Mouse (Mus musculus) fat pad, adult 2 months (tissue): Measurements from ENCODE around the gene Prss38.
"Not testable (repeated sequence)": the region's sequence is repeated elsewhere in the genome, so short reads cannot be mapped to it uniquely, and the experiment has no call there.

ENCODE experiments used
- DNase-seq: peaks from one replicate; pipeline ENCODE4 v3.0.0-alpha.2; 2011; ENCODE audit warnings: low read depth, low spot score; ENCODE audit errors: extremely low read depth

Prss38 gene

GRCm38 (mm10) chr11:59377999-59378398 is 2.5 kb upstream of the Prss38 start:
- no peak for DNase-seq

GRCm38 (mm10) chr11:59369848-59370247 is 5.6 kb downstream of the Prss38 start:
- DNase-seq, result no peak

GRCm38 (mm10) chr11:59367955-59368354 is 7.5 kb downstream of the Prss38 start:
- not testable (repeated sequence) for DNase-seq

GRCm38 (mm10) chr11:59366633-59367032 is 8.8 kb downstream of the Prss38 start:
- no peak for DNase-seq

- DNase-seq, result no peak
These were observed 9.4 kb downstream of the Prss38 start for GRCm38 (mm10) chr11:59366031-59366430.

- DNase-seq, result no peak
These were observed 11.0 kb downstream of the Prss38 start for GRCm38 (mm10) chr11:59364417-59364816.

- DNase-seq, result no peak
These were observed 11.4 kb downstream of the Prss38 start for GRCm38 (mm10) chr11:59364007-59364406.

- no peak for DNase-seq
These were observed 14.2 kb downstream of the Prss38 start for GRCm38 (mm10) chr11:59361291-59361690.

GRCm38 (mm10) chr11:59356874-59357289 is 18.6 kb downstream of the Prss38 start:
- DNase-seq, result no peak

GRCm38 (mm10) chr11:59354793-59355192 is 20.7 kb downstream of the Prss38 start:
- DNase-seq, result no peak

GRCm38 (mm10) chr11:59350326-59350725 is 25.1 kb downstream of the Prss38 start:
- no peak for DNase-seq

- DNase-seq, result no peak
These were observed 29.1 kb downstream of the Prss38 start for GRCm38 (mm10) chr11:59346166-59346910.

- no peak for DNase-seq
These were observed 32.5 kb downstream of the Prss38 start for GRCm38 (mm10) chr11:59342956-59343355.

GRCm38 (mm10) chr11:59338736-59339120 is 36.7 kb downstream of the Prss38 start:
- no peak for DNase-seq

- no peak for DNase-seq
These were observed 37.3 kb downstream of the Prss38 start for GRCm38 (mm10) chr11:59337955-59338735.

GRCm38 (mm10) chr11:59336381-59336780 is 39.1 kb downstream of the Prss38 start:
- DNase-seq, result no peak

GRCm38 (mm10) chr11:59335942-59336341 is 39.5 kb downstream of the Prss38 start:
- DNase-seq, result no peak

GRCm38 (mm10) chr11:59335150-59335549 is 40.3 kb downstream of the Prss38 start:
- no peak for DNase-seq

GRCm38 (mm10) chr11:59332938-59333337 is 42.5 kb downstream of the Prss38 start:
- no peak for DNase-seq

GRCm38 (mm10) chr11:59331167-59331869 is 44.1 kb downstream of the Prss38 start:
- no peak for DNase-seq

- DNase-seq, result no peak
These were observed 44.9 kb downstream of the Prss38 start for GRCm38 (mm10) chr11:59330560-59330959.

- DNase-seq, result no peak
These were observed 45.8 kb downstream of the Prss38 start for GRCm38 (mm10) chr11:59329616-59330015.
